Mouse (Mus musculus) thymus, postnatal 25 days (tissue): ENCODE results near the gene Iqsec1.

Experiments
- DNase-seq: peaks from one replicate; pipeline ENCODE4 v3.0.0; 2022

Iqsec1 gene

GRCm38 (mm10) chr6:90988648-90989317 is at the start of gene Iqsec1:
TSS of gene Iqsec1 (minus strand) at chr6:90988685.
- DNase-seq, result peak; percentile 82

GRCm38 (mm10) chr6:91028256-91028655 is 39.8 kb upstream of the Iqsec1 start:
- no peak for DNase-seq

GRCm38 (mm10) chr6:91020810-91021209 is 32.3 kb upstream of the Iqsec1 start:
- no peak for DNase-seq

- DNase-seq, result no peak
These were observed 28.2 kb upstream of the Iqsec1 start for GRCm38 (mm10) chr6:91016600-91017230.

GRCm38 (mm10) chr6:91014198-91014958 is 25.9 kb upstream of the Iqsec1 start:
- no peak for DNase-seq

GRCm38 (mm10) chr6:91012458-91012857 is 24.0 kb upstream of the Iqsec1 start:
- no peak for DNase-seq

GRCm38 (mm10) chr6:91011568-91011967 is 23.1 kb upstream of the Iqsec1 start:
- no peak for DNase-seq

GRCm38 (mm10) chr6:91008284-91008830 is 19.9 kb upstream of the Iqsec1 start:
- no peak for DNase-seq

- no peak for DNase-seq
These were observed 18.7 kb upstream of the Iqsec1 start for GRCm38 (mm10) chr6:91007207-91007606.

- DNase-seq, result no peak
These were observed 15.7 kb upstream of the Iqsec1 start for GRCm38 (mm10) chr6:91004157-91004556.

GRCm38 (mm10) chr6:91003310-91003995 is 15.0 kb upstream of the Iqsec1 start:
- no peak for DNase-seq

GRCm38 (mm10) chr6:91001566-91001965 is 13.1 kb upstream of the Iqsec1 start:
- no peak for DNase-seq

- DNase-seq, result no peak
These were observed 12.5 kb upstream of the Iqsec1 start for GRCm38 (mm10) chr6:91000819-91001525.

- DNase-seq, result no peak
These were observed 10.7 kb upstream of the Iqsec1 start for GRCm38 (mm10) chr6:90999176-90999575.

GRCm38 (mm10) chr6:90997025-90997424 is 8.5 kb upstream of the Iqsec1 start:
- no peak for DNase-seq

- no peak for DNase-seq
These were observed 7.7 kb upstream of the Iqsec1 start for GRCm38 (mm10) chr6:90996181-90996580.

GRCm38 (mm10) chr6:90988299-90988625 is 223 bp downstream of the Iqsec1 start:
- no peak for DNase-seq

GRCm38 (mm10) chr6:90987561-90988298 is 755 bp downstream of the Iqsec1 start:
- DNase-seq, result peak; percentile 20

GRCm38 (mm10) chr6:90984101-90984500 is 4.4 kb downstream of the Iqsec1 start:
- DNase-seq, result no peak

GRCm38 (mm10) chr6:90974279-90974678 is 14.2 kb downstream of the Iqsec1 start:
- DNase-seq, result no peak

- no peak for DNase-seq
These were observed 19.1 kb downstream of the Iqsec1 start for GRCm38 (mm10) chr6:90969341-90969871.
